Mouse (Mus musculus): ENCODE results near the gene Sox4. TPM values are rescaled to one million over a fixed set of nuclear protein-coding genes. Genes with fewer than 3 reads are reported as not detected.

The Sox4 gene
- total and polyA plus RNA-seq, 3 experiments, result not detected

- TF ChIP-seq ZKSCAN1 (IDR thresholded peaks at IDR 0.05; ENCODE audit: low read depth, low read length), result no peak
- no peak for TF ChIP-seq POLR2AphosphoS2 (IDR thresholded peaks at IDR 0.05; ENCODE audit: low read length)
- no peak for TF ChIP-seq EP300 (IDR thresholded peaks at IDR 0.05; ENCODE audit: low read depth in 1 of 2, low read length in 2 of 2)
- no peak for TF ChIP-seq MAFK (IDR thresholded peaks at IDR 0.05; ENCODE audit: borderline replicate concordance, low read depth, low read length)
- no peak for TF ChIP-seq POLR2A (IDR thresholded peaks at IDR 0.05; ENCODE audit: control insufficient read depth in 1 of 2, insufficient read depth in 1 of 2, low read depth in 1 of 2, low read length in 2 of 2, poor library complexity in 1 of 2)
- no peak for TF ChIP-seq CTCF (IDR thresholded peaks at IDR 0.05 in 2 of 3, conservative IDR thresholded peaks at IDR 0.05 in 1 of 3; ENCODE audit: control insufficient read depth in 1 of 3, insufficient read depth in 1 of 3, low read depth in 2 of 3, low read length in 3 of 3, poor library complexity in 1 of 3, severe bottlenecking in 1 of 3)
- no peak for TF ChIP-seq GABPA (IDR thresholded peaks at IDR 0.05; ENCODE audit: low read depth, low read length)
- no peak for TF ChIP-seq ELF1 (IDR thresholded peaks at IDR 0.05; ENCODE audit: low read depth, low read length)
- Histone ChIP-seq H3K4me3 (ENCODE audit: control insufficient read depth in 1 of 2, insufficient read depth in 1 of 2, low read depth in 2 of 2, low read length in 2 of 2) (no peak overlapping the region), H3K27ac (ENCODE audit: control insufficient read depth, low read depth, low read length) (no peak overlapping the region), H3K4me1 (ENCODE audit: control insufficient read depth in 1 of 2, insufficient read depth in 2 of 2, low read length in 2 of 2) (no peaks in the 10 kb centered on the region), H3K36me3 (ENCODE audit: control insufficient read depth in 1 of 2, insufficient read depth in 2 of 2, low read length in 2 of 2) (no peaks in the 10 kb centered on the region), H3K9me3 (replicated peaks; ENCODE audit: insufficient read depth, low read length) (no peaks in the 10 kb centered on the region), H3K27me3 (ENCODE audit: control insufficient read depth in 1 of 2, insufficient read depth in 2 of 2, low read length in 2 of 2) (no peaks in the 10 kb centered on the region), H3K9ac (ENCODE audit: control insufficient read depth, low read depth, low read length, poor library complexity, severe bottlenecking) (no peak overlapping the region), H3K79me2 (ENCODE audit: control insufficient read depth, insufficient read depth, low read length, poor library complexity) (no peaks in the 10 kb centered on the region)
- no peak for DNase-seq (ENCODE audit: low read depth, low spot score)
These were observed 21.5 kb upstream of the Sox4 start for GRCm38 (mm10) chr13:28975011-28975410.

- Histone ChIP-seq H3K79me2 (ENCODE audit: control insufficient read depth, insufficient read depth, low read length, poor library complexity) (no peaks in the 10 kb centered on the region), H3K27ac (ENCODE audit: control insufficient read depth, low read depth, low read length) (no peak overlapping the region), H3K4me3 (ENCODE audit: control insufficient read depth in 1 of 2, insufficient read depth in 1 of 2, low read depth in 2 of 2, low read length in 2 of 2) (no peak overlapping the region), H3K9ac (ENCODE audit: control insufficient read depth, low read depth, low read length, poor library complexity, severe bottlenecking) (no peak overlapping the region), H3K9me3 (replicated peaks; ENCODE audit: insufficient read depth, low read length) (no peaks in the 10 kb centered on the region), H3K27me3 (ENCODE audit: control insufficient read depth in 1 of 2, insufficient read depth in 2 of 2, low read length in 2 of 2) (no peaks in the 10 kb centered on the region), H3K36me3 (ENCODE audit: control insufficient read depth in 1 of 2, insufficient read depth in 2 of 2, low read length in 2 of 2) (no peaks in the 10 kb centered on the region), H3K4me1 (ENCODE audit: control insufficient read depth in 1 of 2, insufficient read depth in 2 of 2, low read length in 2 of 2) (no peaks in the 10 kb centered on the region)
- no peak for DNase-seq (ENCODE audit: low read depth, low spot score)
- no peak for TF ChIP-seq ZNF384 (IDR thresholded peaks at IDR 0.05; ENCODE audit: low read depth, low read length)
- no peak for TF ChIP-seq BHLHE40 (IDR thresholded peaks at IDR 0.05; ENCODE audit: borderline replicate concordance, low read depth, low read length)
- TF ChIP-seq GATA1 (IDR thresholded peaks at IDR 0.05; ENCODE audit: low read depth, low read length), result no peak
- TF ChIP-seq TCF12 (IDR thresholded peaks at IDR 0.05; ENCODE audit: low read depth, low read length), result no peak
- no peak for TF ChIP-seq ELF1 (IDR thresholded peaks at IDR 0.05; ENCODE audit: low read depth, low read length)
- no peak for TF ChIP-seq MAZ (IDR thresholded peaks at IDR 0.05; ENCODE audit: low read depth, low read length)
- TF ChIP-seq CHD1 (IDR thresholded peaks at IDR 0.05; ENCODE audit: low read depth, low read length), result no peak
- TF ChIP-seq ZC3H11A (IDR thresholded peaks at IDR 0.05; ENCODE audit: low read depth, low read length), result no peak
- no peak for TF ChIP-seq POLR2AphosphoS5 (IDR thresholded peaks at IDR 0.05; ENCODE audit: borderline replicate concordance, low read depth, low read length)
- no peak for TF ChIP-seq SIN3A (IDR thresholded peaks at IDR 0.05; ENCODE audit: low read length)
- TF ChIP-seq MAX (IDR thresholded peaks at IDR 0.05; ENCODE audit: low read length), result no peak
- TF ChIP-seq RAD21 (IDR thresholded peaks at IDR 0.05; ENCODE audit: low read depth, low read length), result no peak
- no peak for TF ChIP-seq MXI1 (IDR thresholded peaks at IDR 0.05; ENCODE audit: low read depth, low read length)
- TF ChIP-seq RCOR1 (IDR thresholded peaks at IDR 0.05; ENCODE audit: low read depth, low read length), result no peak
- TF ChIP-seq POLR2A (IDR thresholded peaks at IDR 0.05; ENCODE audit: control insufficient read depth in 1 of 2, insufficient read depth in 1 of 2, low read depth in 1 of 2, low read length in 2 of 2, poor library complexity in 1 of 2), result no peak
- TF ChIP-seq CTCF (IDR thresholded peaks at IDR 0.05 in 2 of 3, conservative IDR thresholded peaks at IDR 0.05 in 1 of 3; ENCODE audit: control insufficient read depth in 1 of 3, insufficient read depth in 1 of 3, low read depth in 2 of 3, low read length in 3 of 3, poor library complexity in 1 of 3, severe bottlenecking in 1 of 3), result no peak
- no peak for TF ChIP-seq E2F4 (IDR thresholded peaks at IDR 0.05; ENCODE audit: borderline replicate concordance, low read depth, low read length)
- no peak for TF ChIP-seq HCFC1 (IDR thresholded peaks at IDR 0.05; ENCODE audit: low read depth, low read length)
- no peak for TF ChIP-seq CHD2 (IDR thresholded peaks at IDR 0.05; ENCODE audit: low read length)
These were observed 21.1 kb upstream of the Sox4 start for GRCm38 (mm10) chr13:28974597-28974996.
